Mouse (Mus musculus): ENCODE measurements at regions not wholly inside any gene's neighbourhood (a gene's known extent, or its start where the extent isn't known, plus 50 kb on each side); places are given as distances from the start of the nearest gene placed in this dataset.

DNA sequence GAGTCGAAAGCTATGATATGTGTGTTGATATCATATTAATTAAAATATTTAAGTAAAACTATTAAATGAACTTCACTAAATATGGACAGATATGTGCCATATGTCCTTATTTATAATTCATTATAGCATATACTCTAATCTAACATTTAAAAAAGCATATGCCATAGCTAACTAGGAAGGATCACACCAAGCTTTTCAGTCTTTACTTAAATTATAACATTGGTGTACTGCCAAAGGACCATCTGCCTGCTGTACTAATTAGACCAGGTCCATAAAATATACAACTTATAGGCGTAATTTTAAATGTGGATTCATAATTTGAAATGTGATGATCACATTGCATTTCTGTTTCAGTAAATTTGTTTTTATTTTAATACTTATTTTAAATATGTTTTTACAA lies 651.9 kb upstream of the Klhl1 start:
- in situ Hi-C loops (cut with MboI; ENCODE audit: low sequenced_read_pairs), result no loop called here

DNA sequence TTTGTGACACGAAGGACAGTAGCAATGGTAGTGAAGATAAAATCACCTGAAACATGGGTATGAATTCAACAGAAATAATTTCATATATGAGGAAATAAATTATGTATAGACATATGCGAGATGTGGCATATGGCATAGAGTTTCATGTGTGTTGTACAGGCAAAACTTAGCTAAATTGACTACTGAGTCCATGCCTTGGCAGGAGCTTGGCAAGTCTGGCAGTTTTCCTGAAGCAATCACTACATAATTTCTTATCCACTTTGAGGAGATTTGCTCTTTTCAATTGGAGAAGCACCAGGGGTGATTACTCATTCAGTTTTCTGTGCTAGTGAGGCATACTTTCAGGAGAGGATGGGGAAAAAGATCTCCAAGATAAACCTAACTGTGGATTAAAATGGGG lies 646.9 kb upstream of the Klhl1 start:
- in situ Hi-C loops (cut with MboI; ENCODE audit: low sequenced_read_pairs), result no loop called here

DNA sequence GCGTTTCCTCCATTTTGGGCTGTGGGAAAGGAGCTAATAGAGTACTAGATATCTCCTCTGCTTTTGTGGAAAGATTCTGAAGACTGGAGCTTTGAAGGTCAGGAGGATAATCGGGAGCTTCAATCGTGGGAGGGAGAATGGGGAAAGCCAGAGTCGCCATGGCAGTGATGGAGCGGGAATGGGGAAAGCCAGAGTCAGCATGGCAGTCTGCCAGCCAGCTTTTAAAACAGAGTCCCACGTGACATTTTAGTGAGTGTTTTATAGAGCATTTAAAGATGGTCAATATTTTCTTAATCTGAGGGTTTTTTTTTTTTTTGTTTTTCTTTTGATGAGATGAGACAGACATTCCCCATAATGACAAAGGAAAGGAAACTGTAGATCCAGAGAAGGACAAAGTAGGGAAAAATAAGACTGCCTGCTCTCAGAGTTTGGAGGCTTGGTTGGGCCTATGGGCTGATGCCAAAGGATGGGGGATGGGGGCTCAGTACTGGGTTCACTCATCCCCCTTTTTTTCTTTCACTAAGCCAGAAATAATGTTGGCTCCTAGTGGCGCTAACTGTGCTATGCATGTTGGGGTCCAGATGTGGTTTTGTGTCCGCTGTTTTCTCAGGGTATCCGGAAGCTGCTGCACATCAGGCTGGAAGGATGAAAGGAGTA lies 630.2 kb upstream of the Klhl1 start:
- in situ Hi-C loops (cut with MboI; ENCODE audit: low sequenced_read_pairs), result no loop called here

DNA sequence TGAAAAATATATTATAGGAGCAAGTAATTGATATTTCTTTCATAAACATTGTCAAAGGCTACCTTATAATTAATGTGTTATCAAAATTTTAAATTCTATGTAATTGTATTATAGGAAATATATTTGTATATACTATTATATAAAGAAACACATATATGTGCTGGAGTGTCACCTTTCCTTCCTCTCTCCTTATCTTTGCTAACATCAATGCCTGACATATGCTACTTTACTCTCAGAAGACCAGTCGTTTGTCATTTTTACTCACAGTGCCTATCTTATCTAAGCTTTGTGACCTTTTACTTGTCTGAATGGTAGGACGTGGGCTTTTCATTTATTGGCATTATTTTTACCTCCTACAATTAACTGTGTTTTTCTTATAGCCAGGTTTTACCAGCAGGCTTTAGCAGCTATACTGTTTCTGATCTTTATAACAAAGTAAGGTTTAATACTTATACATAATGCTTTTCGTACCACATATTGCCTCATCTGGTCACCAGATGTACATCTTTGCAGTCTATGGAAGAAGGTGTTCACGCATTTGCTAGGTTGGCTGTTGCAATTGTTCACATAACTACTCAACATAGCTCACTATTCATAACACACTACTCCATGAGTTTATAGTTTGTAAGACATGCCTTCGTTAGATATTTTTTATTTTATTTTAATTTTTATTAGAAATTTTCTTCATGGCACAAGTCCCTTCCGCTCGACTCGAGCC lies 597.2 kb upstream of the Klhl1 start:
- in situ Hi-C loops (cut with MboI; ENCODE audit: low sequenced_read_pairs), result no loop called here

DNA sequence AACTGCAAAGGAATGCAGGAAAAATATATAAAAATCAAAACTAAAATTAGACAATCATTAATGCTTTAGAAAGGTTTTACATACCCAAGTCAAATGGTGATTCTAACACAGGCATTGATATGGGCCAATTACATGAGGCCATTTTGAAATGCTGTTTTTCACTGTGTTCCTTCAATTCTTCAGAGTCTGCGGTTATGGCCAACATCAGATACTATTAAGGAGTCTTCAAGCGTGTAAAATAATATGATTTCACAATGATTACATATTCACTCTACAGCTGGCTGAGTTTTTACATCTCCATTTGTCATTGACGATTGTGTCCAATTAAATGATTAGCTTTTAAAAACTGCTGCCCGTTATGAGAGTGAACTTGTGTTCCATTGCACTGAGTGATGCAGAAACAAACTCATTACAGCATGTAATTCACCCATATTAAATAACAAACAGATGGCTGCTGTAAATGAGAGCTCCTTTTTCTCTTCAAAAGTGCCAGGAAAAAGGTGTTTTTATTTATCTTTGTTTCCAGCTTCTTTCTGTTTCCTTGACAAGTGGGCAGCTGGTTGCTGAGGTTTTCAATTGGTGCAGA lies 582.3 kb upstream of the Klhl1 start:
- in situ Hi-C loops (cut with MboI; ENCODE audit: low sequenced_read_pairs), result no loop called here

DNA sequence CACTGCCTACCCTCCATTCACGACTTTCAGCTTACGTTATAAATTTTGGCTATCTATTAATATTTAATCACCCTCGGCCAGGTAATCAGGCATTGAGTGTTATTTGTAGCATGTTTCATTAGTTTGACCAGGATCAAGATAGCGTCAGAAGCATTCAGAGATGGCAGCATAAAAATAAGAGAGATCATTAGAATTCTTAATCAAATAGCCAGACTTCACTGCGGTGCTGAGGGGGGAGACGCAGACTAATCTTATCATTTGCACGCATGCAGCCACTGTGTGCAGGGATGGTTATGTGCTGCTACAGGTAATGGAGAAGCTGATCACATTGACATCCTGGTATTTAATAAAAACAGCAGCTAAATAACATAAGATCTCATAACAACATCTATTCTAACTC lies 574.5 kb upstream of the Klhl1 start:
- in situ Hi-C loops (cut with MboI; ENCODE audit: low sequenced_read_pairs), result no loop called here

DNA sequence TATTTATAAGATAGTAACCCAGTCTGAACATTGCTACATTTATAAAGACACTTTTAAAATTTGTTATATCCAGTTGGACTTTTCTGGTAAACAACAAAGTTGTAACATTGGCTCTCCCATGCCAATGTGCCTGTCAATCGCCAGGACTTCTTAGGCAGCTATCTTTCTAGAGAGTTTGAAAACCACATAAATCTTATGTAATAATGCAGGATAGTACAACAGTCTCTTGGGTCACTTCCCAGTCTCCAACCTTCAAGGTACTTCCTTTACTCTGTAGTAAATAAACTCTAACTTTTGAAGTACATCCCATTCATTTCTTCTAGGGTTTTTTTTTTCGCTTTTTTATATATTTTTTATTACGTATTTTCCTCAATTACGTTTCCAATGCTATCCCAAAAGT lies 570.0 kb upstream of the Klhl1 start:
- in situ Hi-C loops (cut with MboI; ENCODE audit: low sequenced_read_pairs), result no loop called here

DNA sequence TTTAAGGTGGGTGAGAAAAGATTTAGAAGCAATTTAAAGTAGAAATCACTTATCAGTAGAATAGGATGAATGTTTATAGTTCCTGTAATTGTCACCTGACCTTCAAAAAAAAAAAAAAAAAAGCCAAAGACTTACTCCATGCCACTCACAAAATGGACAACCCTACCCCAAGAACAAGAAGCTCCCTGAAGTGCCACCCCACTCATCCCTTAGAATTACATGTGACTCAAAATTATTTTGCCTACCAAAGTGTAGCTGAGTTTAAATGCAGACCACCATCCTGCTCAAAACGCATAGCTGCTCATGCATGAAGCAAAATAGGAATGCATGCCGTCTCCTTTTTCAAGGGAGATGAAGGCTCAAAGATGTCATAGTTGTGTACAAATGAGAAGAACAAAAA lies 568.4 kb upstream of the Klhl1 start:
- in situ Hi-C loops (cut with MboI; ENCODE audit: low sequenced_read_pairs), result no loop called here

DNA sequence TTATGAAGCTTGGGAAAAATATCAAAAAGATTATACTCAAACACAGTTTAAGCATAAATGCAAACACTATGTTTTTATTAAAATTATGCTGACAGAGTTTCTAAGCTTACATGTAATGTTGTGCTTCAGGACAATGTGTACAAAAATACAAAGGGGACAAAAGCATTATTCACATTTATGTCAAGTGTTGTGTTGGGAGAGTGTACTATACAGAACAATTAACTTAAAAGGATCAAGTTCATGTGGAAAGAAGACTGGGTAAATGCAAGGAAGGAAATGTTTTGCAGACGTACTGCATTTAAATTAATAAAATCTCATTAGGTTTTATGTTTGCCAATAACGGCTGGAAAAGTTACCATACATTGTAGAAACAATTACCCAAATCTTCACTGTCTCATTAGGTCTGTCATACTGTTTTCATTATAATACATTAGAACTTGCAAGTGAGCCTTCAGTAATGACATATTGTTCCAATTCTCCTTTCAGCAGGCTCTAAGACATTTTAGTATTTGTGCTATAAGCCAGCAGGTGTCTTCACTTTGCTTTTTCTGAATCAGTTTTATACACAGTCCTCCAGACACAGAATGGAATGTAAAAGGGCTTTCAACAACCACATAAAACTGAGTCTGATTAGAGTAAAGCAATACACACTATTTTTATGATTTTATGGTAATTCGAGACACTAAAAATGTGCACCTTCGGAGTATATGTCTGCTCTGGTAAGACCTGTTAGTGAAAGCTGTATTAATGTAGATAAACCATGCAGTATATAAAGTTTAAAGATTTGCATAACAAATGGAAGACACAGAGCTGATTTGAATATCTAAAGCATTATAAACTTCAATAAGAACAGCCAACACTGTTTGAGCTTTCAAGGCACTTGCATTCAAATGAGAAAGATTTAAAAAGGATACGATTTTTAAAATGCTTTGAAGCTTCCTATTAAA lies 567.7 kb upstream of the Klhl1 start:
- in situ Hi-C loops (cut with MboI; ENCODE audit: low sequenced_read_pairs), result no loop called here

DNA sequence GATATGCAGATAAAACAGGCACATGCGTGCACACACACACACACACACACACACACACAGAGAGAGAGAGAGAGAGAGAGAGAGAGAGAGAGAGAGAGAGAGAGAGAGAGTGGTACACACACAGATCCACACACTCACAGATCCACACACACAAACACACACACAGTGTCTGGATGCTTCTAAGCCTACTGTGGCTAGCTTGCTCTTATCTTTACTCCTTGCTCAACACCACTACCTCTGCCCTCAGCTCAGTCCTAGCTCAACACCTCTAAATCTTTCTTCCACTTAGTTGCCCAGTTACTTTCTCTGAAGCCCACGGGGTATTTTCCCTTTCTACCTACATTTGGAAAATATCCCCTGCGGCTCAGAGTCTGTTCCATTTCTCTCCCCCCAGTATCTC lies 555.9 kb upstream of the Klhl1 start:
- in situ Hi-C loops (cut with MboI; ENCODE audit: low sequenced_read_pairs), result no loop called here

DNA sequence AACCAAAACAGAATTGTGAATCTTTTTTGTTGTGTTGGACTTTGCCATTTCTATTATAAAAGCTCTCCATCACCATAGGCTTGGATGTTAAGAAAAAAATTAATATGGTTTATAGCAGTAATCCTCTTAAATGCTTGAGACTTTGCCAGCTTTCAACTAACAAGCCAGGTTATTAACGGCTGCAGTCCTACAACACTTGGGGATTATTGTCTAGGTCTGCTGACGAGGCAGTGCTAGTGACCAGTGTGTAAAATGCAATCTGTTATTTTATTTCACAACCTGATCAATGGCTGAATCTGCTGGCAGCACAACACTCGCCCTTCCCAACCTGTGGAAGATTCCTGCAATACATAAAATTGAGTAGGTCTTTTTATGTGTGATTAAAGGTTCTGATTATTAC lies 549.9 kb upstream of the Klhl1 start:
- in situ Hi-C loops (cut with MboI; ENCODE audit: low sequenced_read_pairs), result no loop called here

DNA sequence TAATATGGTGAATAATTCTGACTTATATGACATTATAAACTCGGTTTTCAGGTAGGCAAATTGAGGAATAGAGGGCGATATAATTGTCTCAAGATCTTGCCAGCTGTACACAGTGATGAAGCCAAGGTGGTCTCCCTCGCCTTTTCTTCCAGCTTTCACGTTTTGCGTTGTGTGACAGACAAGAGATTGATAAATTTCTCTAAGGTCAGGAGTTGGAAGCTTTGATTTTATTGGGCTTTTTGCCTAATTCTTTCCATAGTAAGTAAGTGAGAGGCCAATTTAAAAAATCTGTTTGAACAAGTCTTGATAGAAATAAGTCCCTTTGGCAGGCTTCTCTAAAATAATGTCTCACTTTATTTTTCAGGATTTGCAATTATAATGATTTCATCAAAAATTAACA lies 549.4 kb upstream of the Klhl1 start:
- in situ Hi-C loops (cut with MboI; ENCODE audit: low sequenced_read_pairs), result no loop called here

DNA sequence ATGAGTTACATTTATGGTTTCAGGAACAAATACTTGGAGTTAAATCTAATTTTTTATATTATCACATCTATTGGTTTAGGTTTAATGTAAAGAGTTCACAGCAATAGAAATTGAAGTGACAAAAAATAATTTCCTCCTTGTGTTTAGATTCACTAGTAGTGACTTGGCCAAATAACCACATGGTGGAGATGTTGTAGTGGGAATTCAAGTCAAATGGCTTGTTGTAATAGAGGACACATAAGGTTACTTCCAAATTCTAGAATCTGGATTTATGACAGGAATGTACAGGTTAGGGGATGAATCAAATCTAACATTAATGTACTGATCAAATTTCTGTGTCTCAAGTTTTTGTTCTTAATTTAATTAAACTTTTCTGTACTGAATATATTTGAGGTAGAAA lies 526.4 kb upstream of the Klhl1 start:
- in situ Hi-C loops (cut with MboI; ENCODE audit: low sequenced_read_pairs), result no loop called here

DNA sequence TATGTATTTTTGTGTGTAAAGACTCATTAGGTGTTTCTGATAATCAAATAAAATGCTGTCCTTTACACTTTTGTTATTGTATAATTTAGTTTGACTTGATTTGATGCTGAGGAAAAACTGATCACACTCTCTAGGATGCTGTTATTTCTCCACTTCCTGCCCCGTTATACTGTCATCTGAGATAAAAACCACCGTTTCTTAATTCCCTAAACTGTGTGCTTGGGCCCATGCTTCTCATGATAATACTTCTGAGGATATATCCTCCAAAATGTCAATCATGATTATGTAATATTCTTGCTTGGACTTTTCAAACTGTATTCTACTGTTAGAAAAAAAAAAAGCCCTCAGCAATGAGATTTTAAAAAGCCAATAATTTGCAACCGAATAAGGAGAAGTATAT lies 520.9 kb upstream of the Klhl1 start:
- in situ Hi-C loops (cut with MboI; ENCODE audit: low sequenced_read_pairs), result no loop called here

DNA sequence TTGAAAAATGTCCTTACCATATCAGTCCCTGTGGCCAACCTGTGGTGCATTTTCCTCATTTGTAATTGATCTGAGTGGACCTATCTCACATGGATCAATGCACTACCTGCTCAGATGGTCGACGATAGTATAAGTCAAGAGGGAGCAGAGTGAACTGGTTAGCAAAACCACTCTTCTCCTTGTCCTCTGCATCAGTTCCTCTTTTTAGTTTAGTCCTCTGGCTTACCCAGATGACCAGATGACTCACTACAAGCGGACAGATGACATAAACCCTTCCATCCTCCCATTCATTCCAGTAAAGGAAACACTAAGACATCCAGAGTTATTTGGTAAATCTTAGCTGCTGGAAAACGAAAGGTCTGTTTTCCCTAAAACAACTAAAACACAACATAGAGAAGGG lies 509.6 kb upstream of the Klhl1 start:
- in situ Hi-C loops (cut with MboI; ENCODE audit: low sequenced_read_pairs), result no loop called here

DNA sequence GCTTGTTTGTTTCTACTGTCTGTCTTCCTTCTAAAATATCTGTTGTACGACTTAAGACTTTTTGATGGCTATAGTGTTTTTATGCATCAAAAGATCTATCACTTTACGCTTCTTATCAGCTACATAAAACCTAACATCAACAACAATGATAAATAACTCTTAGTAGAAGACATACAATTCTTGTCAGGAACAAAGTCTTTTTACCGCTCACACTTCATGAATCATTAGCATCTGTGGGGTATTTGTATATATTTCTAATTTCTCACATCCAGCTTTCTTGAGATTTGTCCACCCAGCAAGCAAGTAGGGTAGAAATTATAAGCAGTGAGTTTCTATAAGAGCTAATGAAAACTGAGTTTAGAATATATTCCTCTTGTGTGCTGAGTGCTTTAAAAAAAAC lies 487.4 kb upstream of the Klhl1 start:
- in situ Hi-C loops (cut with MboI; ENCODE audit: low sequenced_read_pairs), result no loop called here

DNA sequence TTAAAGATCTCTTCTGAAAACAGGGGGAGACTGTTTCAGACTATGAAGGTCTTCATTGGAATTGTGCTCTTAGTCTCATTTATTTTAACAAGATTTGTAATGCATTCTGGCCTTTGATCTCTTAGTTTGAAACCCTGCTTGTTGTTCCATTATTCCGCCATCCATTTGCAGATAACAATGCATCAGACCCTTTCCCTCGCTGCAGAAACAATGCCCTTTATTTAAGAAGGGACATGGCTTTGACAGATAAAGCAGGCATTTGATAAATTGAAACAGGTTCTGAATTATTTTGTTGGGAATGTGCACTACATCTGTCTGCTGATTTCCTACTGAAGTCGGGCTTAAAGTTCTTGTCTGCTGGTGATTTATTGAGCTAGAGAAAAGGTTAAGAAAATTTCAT lies 476.2 kb upstream of the Klhl1 start:
- in situ Hi-C loops (cut with MboI; ENCODE audit: low sequenced_read_pairs), result no loop called here

DNA sequence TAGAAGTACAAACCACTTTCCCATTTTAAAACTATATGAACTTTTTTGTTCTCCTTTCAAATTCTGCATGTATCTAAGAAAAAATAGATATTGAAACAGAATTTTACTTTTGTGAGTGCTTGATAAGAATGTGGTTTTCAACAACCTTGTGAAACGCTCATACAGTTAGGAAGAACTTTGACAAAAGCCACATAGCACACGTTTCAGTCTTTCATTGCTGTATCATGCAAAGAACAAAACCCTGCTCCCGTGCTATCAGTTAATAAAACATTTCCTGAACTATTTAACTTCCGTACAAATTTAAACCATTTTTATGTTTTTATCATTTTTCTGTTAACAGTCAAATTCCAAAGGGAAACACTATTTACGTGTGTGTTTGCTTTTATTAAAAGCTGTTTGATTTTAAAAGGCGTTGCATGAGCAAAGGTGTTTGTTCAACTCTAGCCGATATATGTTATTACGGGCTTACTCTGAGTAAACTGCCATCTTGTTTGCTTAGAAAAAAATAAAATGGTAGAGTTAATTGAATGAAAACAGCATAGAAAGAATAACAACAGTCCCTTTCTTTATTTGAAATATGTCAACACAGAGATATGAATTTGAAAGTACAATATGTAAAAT lies 471.8 kb upstream of the Klhl1 start:
- in situ Hi-C loops (cut with MboI; ENCODE audit: low sequenced_read_pairs), result no loop called here

DNA sequence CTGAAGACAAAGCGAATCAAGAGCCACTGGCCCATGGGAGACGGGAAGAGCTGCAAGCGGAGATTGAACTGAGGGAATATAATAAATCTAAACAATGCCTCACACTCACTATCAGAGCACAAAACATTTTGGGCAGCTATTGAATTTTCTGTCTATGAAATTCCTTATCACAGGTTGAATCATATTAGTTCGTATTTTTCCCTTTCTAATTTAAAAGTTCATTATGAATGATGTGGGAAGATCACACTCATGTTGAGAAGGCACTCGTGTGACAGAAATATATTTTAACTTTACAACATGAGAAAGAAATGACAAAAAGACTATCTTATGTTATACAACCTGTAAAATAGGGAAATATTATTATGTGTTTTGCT lies 444.2 kb upstream of the Klhl1 start:
- in situ Hi-C loops (cut with MboI; ENCODE audit: low sequenced_read_pairs), result no loop called here

DNA sequence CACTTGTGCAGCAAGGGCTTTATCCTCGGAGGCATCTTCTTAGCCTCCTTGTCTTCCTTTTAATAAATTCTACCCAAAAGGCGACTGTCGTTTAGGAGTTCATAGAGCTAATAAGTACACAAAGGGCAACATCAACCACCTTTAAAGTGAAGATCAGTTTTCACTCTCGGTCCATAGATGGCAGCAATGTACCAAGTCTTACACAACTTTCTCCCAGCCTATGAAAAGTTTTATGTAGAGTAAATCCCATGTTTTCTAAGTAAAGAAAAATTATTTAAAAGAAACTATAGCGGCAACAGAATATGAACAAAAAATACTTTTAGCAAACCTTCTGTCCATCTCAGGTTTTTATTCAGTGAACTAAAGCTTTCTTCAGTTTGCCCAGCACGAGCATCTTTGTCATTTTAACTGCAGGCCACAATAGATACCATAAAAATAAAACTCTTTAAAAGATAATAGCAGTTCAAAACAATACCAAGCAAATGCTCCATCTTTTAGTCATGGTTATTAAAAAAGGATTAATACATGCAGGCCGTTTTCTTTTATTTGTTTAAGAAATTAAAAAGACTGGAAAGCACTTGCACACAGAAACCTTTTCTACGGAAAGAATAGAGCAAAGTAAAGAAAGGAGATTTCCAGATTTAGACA lies 443.6 kb upstream of the Klhl1 start:
- in situ Hi-C loops (cut with MboI; ENCODE audit: low sequenced_read_pairs), result no loop called here

DNA sequence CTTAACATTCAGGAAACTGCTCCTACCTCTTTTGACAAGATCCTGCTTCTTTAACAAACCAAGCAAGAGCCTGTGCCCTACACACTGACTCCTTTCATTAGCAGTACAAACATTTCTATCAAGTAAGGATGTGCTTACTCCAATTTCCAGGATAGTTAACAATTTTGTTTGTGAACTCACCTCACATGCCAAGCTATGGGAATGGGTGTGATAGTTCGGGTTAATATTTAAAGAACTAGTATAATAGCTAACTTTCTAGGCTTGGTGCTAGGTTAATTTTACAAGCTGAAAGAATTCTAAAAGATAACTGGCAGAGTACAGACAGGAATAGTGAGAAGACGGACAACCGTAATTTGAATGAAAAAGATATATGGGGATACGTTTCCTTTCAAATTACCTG lies 437.2 kb upstream of the Klhl1 start:
- in situ Hi-C loops (cut with MboI; ENCODE audit: low sequenced_read_pairs), result no loop called here
